Mouse (Mus musculus): ENCODE data around the gene Csn1s1. TPM values are rescaled to one million over a fixed set of nuclear protein-coding genes. Genes with fewer than 3 reads are reported as not detected.

Gene Csn1s1
- polyA plus RNA-seq (2011; ENCODE audit: insufficient read depth, insufficient read length, low replicate concordance, missing spikeins): not detected in 2 replicates

DNA sequence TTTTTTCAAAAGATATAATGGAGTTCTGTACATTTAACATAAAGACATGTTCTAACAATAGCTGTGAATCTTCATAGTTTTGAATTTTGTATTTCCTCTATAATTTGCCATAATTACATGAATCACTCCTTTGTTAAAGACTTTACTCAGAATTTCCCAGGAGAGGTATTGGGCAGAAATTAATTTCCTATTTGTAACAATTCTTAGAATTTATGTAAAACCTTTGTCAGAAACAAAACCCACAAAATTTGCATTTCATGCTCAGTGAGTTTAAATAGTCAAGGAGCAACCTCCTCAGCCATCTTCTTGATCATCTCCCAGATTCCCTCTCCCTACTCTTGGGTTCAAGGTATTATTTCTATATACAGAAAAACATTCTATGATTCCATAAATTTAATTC lies at the start of gene Csn1s1:
Csn1s1 (plus strand) TSS at position 301 of the 400 bp plus-strand sequence.
- Histone ChIP-seq H3K27ac (ENCODE audit: control insufficient read depth, insufficient read depth, low read depth, low read length, poor library complexity) (no peak within 1 kb of the TSS), H3K4me3 (replicated peaks; ENCODE audit: control insufficient read depth, low read depth, low read length) (no peak within 1 kb of the TSS), H3K4me1 (ENCODE audit: control insufficient read depth, insufficient read depth, low read length) (no peaks in the 10 kb centered on the region)
- TF ChIP-seq CTCF (IDR thresholded peaks at IDR 0.05; ENCODE audit: control insufficient read depth, insufficient read depth, low read length): no peak
- TF ChIP-seq POLR2A (IDR thresholded peaks at IDR 0.05; ENCODE audit: borderline replicate concordance, control insufficient read depth, low read depth, low read length): no peak

GRCm38 (mm10) chr5:87622681-87623080 lies 43.3 kb upstream of the Csn1s1 start:
- H3K4me1 ChIP-seq (ENCODE audit: control insufficient read depth, insufficient read depth, low read length): no peaks in the 10 kb centered on the region
- TF ChIP-seq CTCF (IDR thresholded peaks at IDR 0.05; ENCODE audit: control insufficient read depth, insufficient read depth, low read length) (no peak), POLR2A (IDR thresholded peaks at IDR 0.05; ENCODE audit: borderline replicate concordance, control insufficient read depth, low read depth, low read length) (no peak)
- no peak overlapping the region for H3K27ac ChIP-seq (ENCODE audit: control insufficient read depth, insufficient read depth, low read depth, low read length, poor library complexity)
- H3K4me3 ChIP-seq (replicated peaks; ENCODE audit: control insufficient read depth, low read depth, low read length): no peak overlapping the region

GRCm38 (mm10) chr5:87642787-87643186 lies 23.2 kb upstream of the Csn1s1 start:
- Histone ChIP-seq H3K27ac (ENCODE audit: control insufficient read depth, insufficient read depth, low read depth, low read length, poor library complexity) (no peak overlapping the region), H3K4me1 (ENCODE audit: control insufficient read depth, insufficient read depth, low read length) (no peaks in the 10 kb centered on the region), H3K4me3 (replicated peaks; ENCODE audit: control insufficient read depth, low read depth, low read length) (no peak overlapping the region)
- TF ChIP-seq CTCF (IDR thresholded peaks at IDR 0.05; ENCODE audit: control insufficient read depth, insufficient read depth, low read length): no peak
- no peak for TF ChIP-seq POLR2A (IDR thresholded peaks at IDR 0.05; ENCODE audit: borderline replicate concordance, control insufficient read depth, low read depth, low read length)

GRCm38 (mm10) chr5:87699530-87699929 lies 33.5 kb downstream of the Csn1s1 start, which contains the start of gene Csn2:
Gene Csn2, minus strand, starts transcription at chr5:87699630.
- Histone ChIP-seq H3K4me3 (replicated peaks; ENCODE audit: control insufficient read depth, low read depth, low read length) (no peak within 1 kb of the TSS), H3K27ac (ENCODE audit: control insufficient read depth, insufficient read depth, low read depth, low read length, poor library complexity) (no peak within 1 kb of the TSS), H3K4me1 (ENCODE audit: control insufficient read depth, insufficient read depth, low read length) (no peaks in the 10 kb centered on the region)
- TF ChIP-seq POLR2A (IDR thresholded peaks at IDR 0.05; ENCODE audit: borderline replicate concordance, control insufficient read depth, low read depth, low read length) (no peak), CTCF (IDR thresholded peaks at IDR 0.05; ENCODE audit: control insufficient read depth, insufficient read depth, low read length) (no peak)
- WGBS: 66% methylated on average over 3 of the region's 3 CpGs

DNA sequence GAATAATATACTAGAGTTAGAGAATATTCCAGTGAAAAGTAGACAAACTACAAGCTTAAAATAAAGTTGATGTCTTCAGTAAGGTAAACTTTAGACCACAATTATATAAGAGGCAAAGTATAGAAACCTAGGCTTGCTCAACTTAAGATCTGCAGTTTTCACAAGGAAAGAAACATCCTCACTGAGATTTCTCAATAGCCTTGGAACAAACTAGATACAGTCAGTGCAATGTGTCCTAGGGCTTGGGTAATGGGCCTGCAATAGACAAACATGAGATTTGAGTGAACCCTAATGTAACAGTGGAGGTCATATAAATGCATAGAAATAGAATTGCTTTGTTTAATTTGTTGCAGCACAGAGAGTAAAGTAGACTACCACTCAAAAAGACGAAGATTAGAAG lies 39.9 kb downstream of the Csn1s1 start:
- TF ChIP-seq CTCF (IDR thresholded peaks at IDR 0.05; ENCODE audit: control insufficient read depth, insufficient read depth, low read length): no peak
- no peak for TF ChIP-seq POLR2A (IDR thresholded peaks at IDR 0.05; ENCODE audit: borderline replicate concordance, control insufficient read depth, low read depth, low read length)
- Histone ChIP-seq H3K4me3 (replicated peaks; ENCODE audit: control insufficient read depth, low read depth, low read length) (no peak overlapping the region), H3K27ac (ENCODE audit: control insufficient read depth, insufficient read depth, low read depth, low read length, poor library complexity) (no peak overlapping the region), H3K4me1 (ENCODE audit: control insufficient read depth, insufficient read depth, low read length) (no peaks in the 10 kb centered on the region)
- WGBS: 48% methylated on average over 1 of the region's 1 CpGs

Other genes with a start within 250 kb of the Csn1s1 start
- 1.00 TPM in 1 of 2 replicates, not detected in the other for gene Ugt2b38, start 242.0 kb upstream of the Csn1s1 start, polyA plus RNA-seq (2011; ENCODE audit: insufficient read depth, insufficient read length, low replicate concordance, missing spikeins)
- not detected in 2 replicates for gene Ugt2a2, start 183.9 kb upstream of the Csn1s1 start, polyA plus RNA-seq (2011; ENCODE audit: insufficient read depth, insufficient read length, low replicate concordance, missing spikeins)
- gene Gm43638, start 179.4 kb upstream of the Csn1s1 start, polyA plus RNA-seq (2011; ENCODE audit: insufficient read depth, insufficient read length, low replicate concordance, missing spikeins): not detected in 2 replicates
- gene Ugt2a1, start 175.3 kb upstream of the Csn1s1 start, polyA plus RNA-seq (2011; ENCODE audit: insufficient read depth, insufficient read length, low replicate concordance, missing spikeins): not detected in 2 replicates
- not detected in 2 replicates for gene Sult1b1, start 128.0 kb upstream of the Csn1s1 start, polyA plus RNA-seq (2011; ENCODE audit: insufficient read depth, insufficient read length, low replicate concordance, missing spikeins)
- gene Sult1d1, start 97.2 kb upstream of the Csn1s1 start, polyA plus RNA-seq (2011; ENCODE audit: insufficient read depth, insufficient read length, low replicate concordance, missing spikeins): 3.1 TPM in 1 of 2 replicates, not detected in the other
- gene Sult1e1, start 74.6 kb upstream of the Csn1s1 start, polyA plus RNA-seq (2011; ENCODE audit: insufficient read depth, insufficient read length, low replicate concordance, missing spikeins): not detected in 2 replicates
- gene Csn2, start 33.4 kb downstream of the Csn1s1 start, polyA plus RNA-seq (2011; ENCODE audit: insufficient read depth, insufficient read length, low replicate concordance, missing spikeins): not detected in 2 replicates
- not detected in 2 replicates for gene Csn1s2a, start 108.4 kb downstream of the Csn1s1 start, polyA plus RNA-seq (2011; ENCODE audit: insufficient read depth, insufficient read length, low replicate concordance, missing spikeins)
- 0.97 TPM in 1 of 2 replicates, not detected in the other for gene Csn1s2b, start 141.9 kb downstream of the Csn1s1 start, polyA plus RNA-seq (2011; ENCODE audit: insufficient read depth, insufficient read length, low replicate concordance, missing spikeins)
- gene Prr27, start 159.5 kb downstream of the Csn1s1 start, polyA plus RNA-seq (2011; ENCODE audit: insufficient read depth, insufficient read length, low replicate concordance, missing spikeins): not detected in 2 replicates
- gene Odam, start 218.8 kb downstream of the Csn1s1 start, polyA plus RNA-seq (2011; ENCODE audit: insufficient read depth, insufficient read length, low replicate concordance, missing spikeins): not detected in 2 replicates